Mouse (Mus musculus): Measurements from ENCODE around the gene Itpr1.

DNA sequence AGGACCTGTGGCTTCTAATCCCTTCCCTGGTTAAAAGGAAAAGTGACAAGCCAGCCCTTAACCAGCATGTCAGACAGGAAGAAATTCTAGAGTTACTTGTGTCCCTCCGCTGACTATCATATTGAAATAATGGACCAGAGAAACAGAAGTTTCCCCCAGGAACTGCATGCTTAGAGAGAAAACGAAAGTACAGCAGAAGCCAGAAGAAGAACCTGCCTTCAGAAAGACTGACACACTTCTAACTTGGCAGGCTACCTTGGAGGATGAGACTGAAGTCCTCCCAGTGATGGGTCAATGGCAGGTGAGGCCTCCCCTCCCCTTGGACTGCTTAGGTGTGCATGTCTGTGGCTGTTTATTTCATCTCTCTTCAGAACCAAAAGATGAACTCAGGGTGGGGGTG is 386.4 kb downstream of the Itpr1 start:
- no peak for TF ChIP-seq CTCF (IDR thresholded peaks at IDR 0.05; ENCODE audit: insufficient read depth, low read depth, low read length)
- no peak for TF ChIP-seq POLR2A (IDR thresholded peaks at IDR 0.05; ENCODE audit: insufficient read depth, low read depth, low read length)

Data from olfactory bulb, adult 2 months (tissue).